Mouse (Mus musculus): ENCODE results near the gene Barhl1.

- TF ChIP-seq USF1 (IDR thresholded peaks at IDR 0.05; ENCODE audit: low read depth, low read length) (no peak), POLR2A (IDR thresholded peaks at IDR 0.05; ENCODE audit: low read depth, low read length) (no peak), RCOR1 (conservative IDR thresholded peaks at IDR 0.05; ENCODE audit: low read depth, low read length) (no peak), POLR2AphosphoS2 (IDR thresholded peaks at IDR 0.05; ENCODE audit: low read depth, low read length) (no peak)
Measured at GRCm38 (mm10) chr2:28910877-28911276, 5.6 kb downstream of the Barhl1 start.

Data from CH12.LX (cell line).